Mouse (Mus musculus): ENCODE results near the gene Grin2b.

Grin2b gene

DNA sequence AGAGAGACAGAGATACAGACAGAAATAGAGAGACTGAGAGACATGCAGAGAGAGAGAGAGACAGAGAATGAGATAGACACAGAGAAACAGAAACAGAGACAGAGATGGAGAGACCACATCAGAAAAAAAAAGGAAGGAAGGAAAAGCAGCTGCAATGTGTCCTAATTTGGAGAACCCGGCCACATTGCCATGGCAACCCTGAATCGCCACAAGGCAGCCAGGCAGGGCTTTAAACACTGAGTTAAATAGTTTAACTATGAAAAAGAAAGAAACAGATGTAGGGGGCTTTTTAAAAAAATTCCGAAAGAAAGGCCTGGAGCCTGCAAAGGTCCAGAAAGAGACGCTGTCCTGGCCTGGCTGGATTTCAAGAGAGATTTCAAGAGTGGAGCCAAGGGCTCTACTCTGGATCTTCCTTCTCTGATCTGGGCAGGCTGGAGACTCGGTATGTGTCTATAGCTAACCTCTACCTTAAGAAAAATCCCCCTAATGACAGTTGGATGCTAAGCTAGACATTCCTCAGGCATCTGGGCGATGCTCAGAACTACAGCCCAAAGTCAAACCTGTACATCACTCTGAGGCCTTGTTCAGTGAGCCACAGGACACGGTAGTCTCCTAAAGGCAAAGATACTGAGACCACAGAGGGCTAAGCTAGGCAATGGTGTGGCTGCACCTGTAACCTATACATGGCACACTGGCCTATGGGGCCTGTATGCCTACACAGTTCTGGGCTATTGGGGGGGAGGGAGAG is 162.8 kb downstream of the Grin2b start:
- no peak for DNase-seq (ENCODE audit: low spot score)

DNA sequence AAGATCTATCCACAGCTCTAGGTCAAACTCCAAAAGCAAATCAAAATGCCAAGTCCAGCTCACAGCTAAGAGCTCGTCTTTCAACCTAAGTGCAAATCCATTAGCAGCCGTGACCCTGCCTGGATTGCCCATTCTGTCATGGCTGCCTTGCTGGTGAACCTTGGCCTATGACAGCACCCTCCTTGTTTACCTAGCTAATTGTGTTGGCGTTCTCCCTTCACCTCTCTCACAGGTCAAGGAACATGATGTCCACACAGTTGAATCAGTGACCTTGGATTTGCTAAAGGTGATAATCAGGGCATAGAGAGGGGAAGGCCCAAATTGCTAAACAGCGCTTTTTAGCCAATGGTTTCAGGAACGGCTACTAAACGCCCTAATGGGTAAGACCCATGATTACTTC is 165.2 kb downstream of the Grin2b start:
- DNase-seq (ENCODE audit: low spot score): no peak

DNA sequence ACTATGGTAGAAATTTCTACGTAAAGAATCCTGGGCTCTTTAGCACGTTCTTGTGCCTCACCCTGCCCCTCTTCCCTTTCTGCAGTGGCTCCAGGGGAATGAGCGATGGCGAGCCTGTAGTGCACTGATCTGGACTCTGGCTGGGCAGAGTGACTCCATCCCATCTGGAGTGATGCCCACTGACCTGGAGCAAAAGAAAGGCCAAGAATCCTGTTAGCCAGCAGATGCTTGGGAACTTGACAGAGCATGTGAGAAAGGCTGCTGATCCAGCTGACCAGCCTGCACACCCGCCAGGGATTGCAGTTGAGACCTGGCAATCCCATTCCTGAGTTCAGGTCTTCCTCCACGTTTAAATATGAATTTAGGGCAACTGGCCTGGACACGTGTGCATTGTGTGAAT is 178.6 kb downstream of the Grin2b start:
- DNase-seq (ENCODE audit: low spot score): no peak

DNA sequence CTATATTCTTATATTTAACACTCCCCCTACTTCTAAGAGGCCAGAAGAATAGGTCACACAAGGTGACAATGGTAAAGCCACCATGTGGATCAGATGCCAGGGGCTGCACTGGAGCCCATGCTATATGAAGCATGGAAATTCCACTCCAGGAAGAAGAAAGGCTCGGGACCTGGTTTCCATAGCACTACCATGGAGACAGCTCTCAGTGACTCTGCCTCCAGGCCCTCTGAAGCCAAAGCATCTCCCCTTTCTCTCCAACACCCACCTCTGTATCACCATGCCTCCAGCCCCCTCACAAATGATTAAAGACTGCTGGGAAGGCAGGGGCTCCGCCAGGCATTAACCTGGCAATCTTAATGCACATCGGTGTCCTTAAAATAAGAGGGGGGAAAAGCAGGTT is 179.4 kb downstream of the Grin2b start:
- no peak for DNase-seq (ENCODE audit: low spot score)

DNA sequence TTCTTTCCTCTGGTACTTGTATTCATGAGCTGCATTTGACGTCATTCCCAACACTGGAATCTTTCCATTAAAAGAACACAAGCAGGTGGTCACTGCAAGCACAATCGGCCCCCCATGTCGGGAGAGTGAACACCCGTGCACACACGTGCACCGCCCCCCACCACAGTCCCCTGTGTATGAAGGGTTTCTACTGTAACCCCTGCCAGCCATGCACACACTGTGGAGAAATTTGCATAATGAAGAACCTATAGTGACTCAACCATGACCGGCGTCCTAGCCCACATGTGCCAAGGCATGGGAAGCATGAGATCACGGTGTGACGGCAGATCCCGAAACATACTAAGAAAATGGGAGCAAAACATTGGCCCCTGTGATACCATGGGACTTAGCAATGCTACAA is 179.9 kb downstream of the Grin2b start:
- DNase-seq (ENCODE audit: low spot score): no peak

DNA sequence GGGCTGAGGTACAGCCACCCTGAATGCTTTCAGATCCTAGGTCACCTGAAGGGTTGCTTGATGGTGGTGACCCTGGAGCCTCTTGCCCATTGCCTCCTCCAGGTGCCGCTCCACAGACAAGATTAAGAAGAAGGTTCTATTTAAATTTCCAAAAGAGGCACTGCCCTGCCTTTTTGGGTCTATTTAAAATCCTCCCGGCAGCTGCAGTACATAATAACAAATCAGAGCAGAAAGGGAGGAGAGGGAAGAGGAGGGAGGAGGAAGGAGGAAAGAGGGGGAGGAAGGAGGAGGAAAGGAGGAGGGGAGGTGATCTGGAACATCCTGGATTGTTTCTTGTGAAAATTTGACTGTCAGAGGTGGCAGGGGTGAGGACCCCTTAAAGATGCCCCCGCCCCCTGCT is 197.2 kb downstream of the Grin2b start:
- no peak for DNase-seq (ENCODE audit: low spot score)

DNA sequence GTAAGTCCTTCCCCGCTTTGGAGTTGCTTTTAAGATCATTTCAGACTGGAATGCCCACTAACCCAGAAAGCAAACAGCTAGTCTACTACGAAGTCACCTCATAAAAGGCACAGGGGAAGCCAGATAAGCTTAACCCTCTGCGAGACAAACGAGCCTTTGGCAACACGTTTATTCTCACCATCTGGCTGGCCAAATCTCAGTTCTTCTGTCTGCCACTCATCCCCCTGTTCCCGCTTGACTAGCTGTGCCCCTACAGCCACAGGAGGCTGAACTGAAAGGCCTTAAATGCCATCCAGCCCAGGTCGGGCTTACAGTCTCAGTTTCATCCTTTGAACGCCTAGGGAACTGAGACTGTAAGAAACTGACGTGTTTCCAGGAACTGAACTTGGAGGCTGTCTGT is 200.8 kb downstream of the Grin2b start:
- no peak for DNase-seq (ENCODE audit: low spot score)

DNA sequence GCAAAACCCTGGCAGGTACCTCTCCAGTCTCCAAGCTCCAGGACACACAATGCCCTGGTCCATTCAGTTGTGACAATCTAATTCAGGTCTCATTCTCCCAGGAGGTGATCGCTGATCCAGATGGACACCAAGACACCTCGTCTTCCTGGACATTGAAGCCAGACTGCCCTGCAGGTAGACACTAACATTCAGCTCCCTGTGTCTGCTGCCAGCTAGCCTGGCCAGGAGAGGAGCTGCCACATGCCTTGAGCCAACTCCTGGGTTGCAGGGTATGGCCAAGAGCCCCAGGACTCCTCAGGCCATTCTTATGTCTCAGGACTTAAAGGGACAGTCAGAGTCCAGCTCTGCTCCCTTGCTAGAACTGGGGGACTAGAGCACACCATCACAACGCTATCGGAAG is 201.8 kb downstream of the Grin2b start:
- DNase-seq (ENCODE audit: low spot score): no peak

DNA sequence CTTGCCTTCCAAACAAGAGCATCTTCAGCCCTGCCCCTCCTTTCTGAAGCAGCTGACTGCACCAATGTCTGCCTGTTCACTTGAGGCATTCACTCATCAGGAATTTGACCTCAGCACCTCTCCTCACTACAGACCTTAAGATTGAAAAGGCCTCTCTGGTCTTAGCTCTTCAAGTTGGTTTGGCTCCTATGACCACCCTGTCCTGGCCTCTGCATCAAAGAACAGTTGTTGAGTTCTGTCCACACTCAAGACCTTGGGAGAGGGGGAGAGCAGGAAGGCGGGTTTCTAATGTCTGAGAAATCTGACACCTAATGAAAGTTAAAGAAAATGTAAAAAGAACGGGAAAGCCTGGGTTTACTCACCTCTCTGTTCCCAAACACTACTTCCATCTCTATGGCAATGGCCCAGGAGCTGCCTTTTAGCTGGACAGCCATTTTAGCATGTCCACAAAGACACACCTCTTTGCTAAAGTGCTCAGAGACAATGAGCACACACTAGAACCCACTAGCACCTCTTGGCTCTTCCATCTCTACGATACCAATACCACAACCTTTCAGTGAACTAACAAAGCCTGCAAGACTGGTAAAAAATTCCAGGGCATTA is 202.5 kb downstream of the Grin2b start:
- DNase-seq (ENCODE audit: low spot score): no peak

DNA sequence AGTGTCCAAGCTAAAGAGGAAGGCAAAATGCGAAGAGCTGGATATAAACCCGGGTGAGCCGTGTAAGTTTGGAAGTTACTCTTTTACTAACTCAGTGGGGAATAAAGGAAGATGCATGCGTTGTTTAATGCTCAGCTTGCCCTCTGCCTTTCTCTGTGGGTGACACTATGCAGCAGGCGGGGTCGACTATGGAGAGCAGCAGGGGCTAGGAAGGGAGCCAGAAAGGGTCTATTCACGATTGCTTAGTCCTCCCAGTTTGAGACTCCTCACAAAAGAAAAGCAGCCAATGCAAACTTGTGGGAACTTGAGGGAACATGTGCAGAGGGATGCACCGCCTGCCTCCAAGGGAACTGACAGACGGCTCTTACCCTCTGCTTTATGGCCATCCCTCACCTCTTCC is 211.5 kb downstream of the Grin2b start:
- DNase-seq (ENCODE audit: low spot score): no peak

DNA sequence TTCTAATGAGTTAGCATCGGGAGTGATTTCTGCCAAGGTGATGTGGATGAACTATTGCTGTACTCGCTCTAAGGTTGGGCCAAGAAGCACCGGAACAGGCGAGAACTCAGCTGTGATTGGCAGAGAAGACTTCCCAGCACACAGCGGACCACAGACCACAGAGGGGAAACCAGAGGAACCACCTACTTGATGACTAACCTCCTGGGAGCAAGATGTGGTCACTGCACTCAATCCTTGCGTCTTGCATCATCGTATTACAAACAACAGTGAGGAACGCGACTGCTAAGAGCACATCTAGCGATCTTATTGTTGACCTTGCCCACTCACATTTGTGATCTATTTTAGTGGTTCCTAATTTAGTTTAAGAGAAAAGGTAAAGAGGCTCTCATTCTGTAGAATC is 213.7 kb downstream of the Grin2b start:
- DNase-seq (ENCODE audit: low spot score): no peak

DNA sequence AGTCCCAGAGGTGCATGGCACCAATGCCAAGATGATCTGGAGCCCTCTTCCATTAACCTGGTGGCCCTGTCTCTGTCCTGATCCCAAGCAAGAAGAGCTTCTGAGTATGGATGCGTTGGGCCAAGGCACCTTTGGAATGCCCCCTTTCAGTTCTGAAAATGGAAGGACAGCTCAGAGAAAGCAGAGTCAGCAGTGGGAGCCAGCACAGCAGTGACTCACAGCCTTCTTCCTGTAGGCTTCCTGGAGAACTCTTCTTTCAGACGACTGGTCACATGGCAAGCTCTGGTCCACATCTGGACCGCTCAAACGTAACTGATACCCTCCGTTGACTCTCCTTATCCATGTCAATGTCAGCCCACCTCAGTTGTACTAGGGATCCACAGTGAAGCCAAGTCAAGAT is 221.6 kb downstream of the Grin2b start:
- no peak for DNase-seq (ENCODE audit: low spot score)

DNA sequence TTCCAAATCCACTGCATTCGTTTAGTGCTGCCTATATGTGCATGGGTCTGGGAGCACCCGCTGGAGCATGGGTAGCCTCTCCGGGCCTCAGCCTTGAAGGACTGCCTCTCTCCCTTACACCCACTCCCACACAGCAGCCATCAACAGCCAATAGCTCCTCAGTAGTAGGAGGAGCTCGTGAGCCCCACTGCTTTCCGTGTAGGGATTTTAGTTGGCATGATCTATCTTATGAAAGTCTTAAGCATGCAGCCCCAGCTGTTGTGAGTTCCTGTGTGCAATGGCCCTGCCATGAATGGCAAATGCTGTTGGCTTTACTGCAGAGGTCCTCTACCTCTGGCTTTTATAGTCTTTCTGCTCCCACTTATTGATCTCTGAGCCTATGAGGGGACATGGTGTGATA is 227.8 kb downstream of the Grin2b start:
- DNase-seq (ENCODE audit: low spot score): no peak

DNA sequence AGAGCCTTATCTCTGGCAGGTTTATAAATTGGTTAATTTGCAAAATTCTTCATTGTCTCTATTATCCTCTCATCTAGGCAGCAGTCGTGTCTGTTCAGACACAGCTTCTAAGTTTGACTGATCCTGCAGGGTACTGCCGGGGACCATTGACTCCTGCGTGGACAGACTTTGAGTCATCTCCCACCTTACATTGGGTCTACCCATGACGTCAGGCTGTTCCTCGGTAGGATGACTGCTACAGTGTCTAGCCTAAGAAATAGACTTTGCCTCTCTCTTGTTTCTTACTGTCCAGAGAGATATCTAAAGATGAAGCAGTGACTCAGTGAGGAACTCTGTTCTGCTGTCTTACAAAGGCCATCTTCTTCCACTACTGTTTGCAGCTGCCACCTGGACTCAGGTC is 229.0 kb downstream of the Grin2b start:
- no peak for DNase-seq (ENCODE audit: low spot score)

DNA sequence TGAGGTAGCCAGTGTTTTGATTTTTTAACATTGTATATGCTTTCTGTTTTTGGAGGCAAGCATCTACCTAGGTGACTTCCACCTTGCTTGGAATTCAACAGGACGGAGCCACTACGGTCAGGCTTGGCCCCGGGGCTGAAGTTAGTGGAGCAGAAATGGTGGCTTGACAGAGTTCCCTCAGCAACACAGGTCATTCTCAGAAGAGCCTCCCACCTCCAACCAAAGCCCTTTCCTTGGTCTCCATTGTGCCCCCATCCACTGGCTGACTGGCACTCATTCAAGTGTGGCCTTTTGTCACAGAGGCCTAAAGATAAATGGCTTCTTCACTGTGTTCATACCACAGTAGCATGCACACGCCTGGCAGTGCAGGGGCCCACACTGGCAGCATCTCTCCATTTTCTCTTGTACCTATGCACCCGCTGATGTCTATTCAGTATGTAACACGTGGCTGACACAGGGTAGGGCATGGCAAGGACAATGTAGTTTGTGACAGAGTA is 230.1 kb downstream of the Grin2b start:
- no peak for DNase-seq (ENCODE audit: low spot score)

DNA sequence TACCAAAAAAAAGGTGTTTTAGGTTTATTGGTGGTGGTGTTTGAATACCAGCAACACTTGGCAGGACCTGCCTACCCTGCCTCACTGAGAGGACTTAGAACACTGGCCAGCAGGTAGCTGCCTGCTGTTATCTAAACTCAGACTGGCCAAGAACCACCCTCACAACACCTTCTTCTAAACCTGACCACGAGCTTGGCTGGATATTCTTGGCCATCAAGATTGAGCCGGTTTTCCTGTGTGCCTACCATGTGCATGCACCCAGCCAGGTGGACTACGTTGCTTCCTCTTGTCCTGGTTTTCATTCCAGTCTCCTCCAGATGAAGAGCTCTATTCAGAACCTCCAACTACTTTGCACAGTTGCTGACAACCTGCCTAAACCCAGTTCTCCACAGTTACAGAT is 240.4 kb downstream of the Grin2b start:
- no peak for DNase-seq (ENCODE audit: low spot score)

DNA sequence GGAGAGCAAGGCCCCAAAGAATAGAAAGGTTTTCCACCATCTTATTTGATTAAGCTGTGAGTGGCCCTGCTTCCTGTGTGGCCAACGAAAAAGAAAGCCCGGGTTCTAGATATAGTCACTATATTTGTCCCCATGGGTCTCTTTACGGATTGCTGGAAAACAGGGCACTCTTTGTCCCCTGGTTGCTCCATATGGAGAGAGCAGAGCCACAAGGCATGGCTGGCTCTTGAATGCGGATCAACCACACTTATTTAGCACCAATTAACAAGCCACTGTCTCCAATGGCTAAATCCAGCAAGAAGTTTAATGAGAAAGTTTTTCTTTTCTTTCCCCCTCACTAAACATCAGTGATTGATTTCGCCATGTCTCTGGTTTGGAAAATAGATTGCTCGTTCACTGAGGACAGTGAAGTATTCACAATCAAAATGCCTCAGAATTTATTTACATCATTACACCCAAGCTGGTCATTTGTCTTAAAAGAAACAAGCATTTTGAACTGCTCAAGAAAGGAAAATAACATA is 240.9 kb downstream of the Grin2b start:
- no peak for DNase-seq (ENCODE audit: low spot score)

DNA sequence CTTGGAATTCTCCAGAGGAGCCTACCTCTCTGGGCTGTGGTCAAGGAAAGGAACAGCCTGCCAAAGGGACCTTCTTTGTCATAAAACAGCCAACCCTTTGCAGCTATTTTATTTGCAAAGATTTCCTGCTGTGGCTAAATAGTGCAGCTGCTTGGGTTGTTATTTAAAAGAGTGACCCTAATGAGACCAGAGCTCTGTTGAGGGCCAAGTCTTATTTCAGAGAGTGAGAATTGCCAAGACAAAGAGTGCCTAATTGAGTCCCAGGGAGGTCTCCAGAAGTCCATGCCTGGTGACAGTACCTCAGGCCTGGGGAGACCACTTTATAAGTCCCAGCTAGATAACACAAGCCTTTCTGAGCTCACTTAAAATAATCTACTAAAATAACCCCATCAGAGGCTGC is 255.6 kb downstream of the Grin2b start:
- no peak for DNase-seq (ENCODE audit: low spot score)

DNA sequence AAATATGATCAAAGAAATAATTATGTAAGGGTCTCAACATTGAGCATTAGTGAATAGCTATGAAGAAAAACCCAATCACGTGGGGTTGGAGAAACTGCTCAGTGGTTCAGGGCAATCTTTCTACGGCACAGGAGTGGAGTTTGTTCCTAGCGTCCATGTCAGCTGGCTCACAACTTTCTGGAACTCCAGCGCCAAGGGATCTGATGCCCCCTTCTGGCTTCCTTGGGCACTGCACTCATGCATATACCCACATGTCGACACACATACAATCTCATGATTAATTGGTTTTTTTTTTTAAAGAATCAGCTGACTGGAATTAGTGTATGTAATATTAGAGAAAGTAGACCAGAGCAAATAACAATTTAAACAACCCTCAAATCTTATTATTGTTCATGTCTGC is 258.7 kb downstream of the Grin2b start:
- no peak for DNase-seq (ENCODE audit: low spot score)

DNA sequence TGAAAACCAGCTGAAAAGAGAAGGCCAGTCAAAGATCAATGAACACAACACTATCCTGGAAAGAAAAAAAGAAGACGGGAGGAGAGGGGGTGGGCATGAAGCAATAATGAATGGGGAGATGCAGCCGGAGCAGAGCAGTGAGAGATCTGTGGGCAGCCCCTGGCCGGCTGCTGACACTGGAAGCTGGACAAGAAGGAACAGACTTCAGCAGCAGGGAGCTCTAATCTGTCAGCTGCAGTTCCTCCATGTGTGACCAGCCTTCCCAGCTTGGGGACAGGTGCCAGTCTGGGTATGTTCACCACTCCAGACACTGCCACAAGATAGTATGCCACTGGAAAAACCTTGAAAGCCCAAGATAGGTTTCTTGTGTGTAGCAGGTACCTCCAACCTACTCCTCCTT is 261.2 kb downstream of the Grin2b start:
- no peak for DNase-seq (ENCODE audit: low spot score)

DNA sequence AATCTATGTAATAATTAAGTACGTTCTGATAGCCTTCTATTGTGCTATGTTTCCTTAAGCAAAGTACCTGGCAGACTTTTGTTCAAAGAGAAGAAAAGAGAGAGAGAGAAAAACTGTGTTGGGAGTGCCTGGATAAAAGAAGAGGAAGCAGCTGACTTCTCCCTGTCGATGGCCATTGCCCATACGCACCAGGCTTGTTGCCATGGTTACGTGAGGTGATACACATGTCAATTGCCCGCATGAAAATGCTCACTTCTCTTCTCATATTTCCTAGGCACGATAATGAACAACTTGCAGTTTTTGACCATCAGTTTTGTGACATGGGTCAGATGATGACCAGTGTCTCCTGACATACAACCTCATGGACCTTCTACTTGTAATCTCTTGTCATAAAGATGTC is 262.2 kb downstream of the Grin2b start:
- no peak for DNase-seq (ENCODE audit: low spot score)

DNA sequence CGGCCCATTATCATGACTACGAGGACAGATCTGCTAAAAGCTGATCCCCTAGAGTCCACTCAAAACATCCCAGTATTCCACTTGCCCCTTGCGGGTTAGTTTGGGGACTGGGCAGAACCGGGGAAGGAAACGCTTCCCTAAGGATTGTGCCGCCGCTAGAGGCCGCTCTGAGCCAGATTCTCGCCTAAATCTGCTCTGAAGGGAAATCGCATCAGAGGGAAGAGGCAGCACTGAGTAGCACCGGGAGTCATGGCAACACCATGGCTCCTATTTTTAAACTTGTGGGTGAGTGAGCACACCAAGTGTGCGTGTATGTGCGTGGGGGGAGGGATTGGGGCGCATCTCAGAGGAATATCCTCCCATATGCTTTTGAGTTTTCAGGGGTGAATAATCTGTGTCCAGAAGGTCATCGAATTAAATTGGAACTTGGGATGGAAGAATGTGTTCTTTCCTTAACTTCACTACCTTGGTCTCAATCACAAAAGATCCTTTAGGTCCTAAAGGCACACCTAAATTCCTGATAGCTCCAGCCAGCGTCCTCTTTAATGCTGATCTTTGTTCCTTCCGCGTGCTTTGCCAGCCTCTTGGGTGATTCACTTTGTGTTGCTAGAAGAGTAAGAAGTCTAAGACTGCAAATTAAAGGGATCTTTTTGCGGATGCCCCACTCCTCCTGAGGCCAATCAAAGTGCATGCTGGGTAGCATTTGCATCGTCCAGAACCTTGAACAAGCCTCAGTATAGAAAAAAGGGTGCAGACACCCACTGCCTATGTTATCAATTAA is 265.6 kb downstream of the Grin2b start:
- peak; percentile 12 for DNase-seq (ENCODE audit: low spot score)

DNA sequence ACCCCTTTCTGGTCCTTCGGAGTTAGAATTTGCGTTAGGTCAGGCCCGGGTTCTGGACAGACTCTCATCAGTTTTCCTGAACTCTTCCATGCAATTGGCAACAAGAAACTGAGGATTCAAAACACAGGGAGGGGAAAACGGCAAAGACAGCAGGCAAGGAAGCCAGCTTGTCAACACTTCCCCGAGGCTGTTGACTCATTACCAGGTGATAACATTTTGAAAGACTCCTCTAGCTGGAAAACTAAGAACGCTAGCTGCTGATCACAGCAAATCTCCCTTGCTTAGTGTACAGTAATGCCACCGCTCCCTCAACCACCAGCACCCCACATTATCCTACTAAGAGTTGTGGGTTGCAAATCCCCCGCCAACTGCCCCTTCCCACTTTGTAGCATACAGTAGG is 266.2 kb downstream of the Grin2b start:
- DNase-seq (ENCODE audit: low spot score): no peak

Measured in MN1 (cell line).